Mouse (Mus musculus) heart, postnatal 0 days (tissue): ENCODE results near the gene Nabp2. TPM values are rescaled to one million over a fixed set of nuclear protein-coding genes. Genes with fewer than 3 reads are reported as not detected.
A peak's percentile ranks its signal among the peaks of the same experiment; 100 is the strongest.

Experiments
- ATAC-seq: fragments of 200-750 bp; cut with Nextera tagmentation; 2 replicates; pipeline ENCODE4 v1.8.0; 2017; ENCODE audit warnings: low read depth, moderate number of reproducible peaks, moderate library complexity; ENCODE audit not compliant: insufficient read depth
- DNase-seq: peaks from one replicate; pipeline ENCODE4 v3.0.0-alpha.2; 2016; ENCODE audit warnings: low spot score
- H3K27ac ChIP-seq: fragments of 300-500 bp; sonication (generic); 2 replicates; pipeline ENCODE4 v1.5.1; 2014; ENCODE audit warnings: low read depth, mild to moderate bottlenecking
- H3K27me3 ChIP-seq: fragments of 300-500 bp; sonication (generic); 2 replicates; pipeline ENCODE4 v1.6.1; 2014; ENCODE audit warnings: low read length, mixed read lengths; ENCODE audit not compliant: control insufficient read depth, insufficient read depth
- H3K36me3 ChIP-seq: fragments of 300-500 bp; sonication (generic); replicated peaks from 2 replicates; pipeline ENCODE4 v1.6.1; 2014; ENCODE audit warnings: low read length, mixed read lengths; ENCODE audit not compliant: control insufficient read depth, insufficient read depth
- H3K4me1 ChIP-seq: fragments of 300-500 bp; sonication (generic); 2 replicates; pipeline ENCODE4 v1.6.1; 2014; ENCODE audit warnings: antibody characterized with exemption; ENCODE audit not compliant: control insufficient read depth, insufficient read depth
- H3K4me2 ChIP-seq: fragments of 300-500 bp; sonication (generic); 2 replicates; pipeline ENCODE4 v1.6.1; 2014; ENCODE audit warnings: low read depth, mild to moderate bottlenecking, low read length, moderate library complexity
- H3K4me3 ChIP-seq: fragments of 300-500 bp; sonication (generic); 2 replicates; pipeline ENCODE4 v1.5.1; 2014; ENCODE audit warnings: low read depth, low read length
- H3K9ac ChIP-seq: fragments of 300-500 bp; sonication (generic); replicated peaks from 2 replicates; pipeline ENCODE4 v1.6.1; 2014; ENCODE audit warnings: low read depth, low read length, mixed read lengths
- H3K9me3 ChIP-seq: fragments of 300-500 bp; sonication (generic); replicated peaks from 2 replicates; pipeline ENCODE4 v1.6.1; 2016; ENCODE audit warnings: low read length; ENCODE audit not compliant: control insufficient read depth
- CTCF ChIP-seq: IDR thresholded peaks from 2 replicates; pipeline ENCODE4 v1.5.1; 2016; ENCODE audit warnings: antibody characterized with exemption, control low read depth, low read depth
- EP300 ChIP-seq: IDR thresholded peaks from 2 replicates; pipeline ENCODE4 v1.6.1; 2016; ENCODE audit warnings: antibody characterized with exemption, low read depth
- WGBS: fragments of 180-500 bp; shearing (Covaris S2); extraction: QIAGEN DNeasy Blood & Tissue Kit; methylation state at CpG from one replicate; pipeline ENCODE4 v1.1.7; 2014; 5-methylcytosine and 5-hydroxymethylcytosine counted together
- polyA plus RNA-seq: library from polyadenylated mRNA; unstranded; fragments of >200 nt; fragmentation: Nextera tagmentation; extraction: Ambion mirVana; gene quantifications from 2 replicates; pipeline ENCODE4 v1.2.1, GENCODE M21; 2015
- total RNA-seq: library from RNA; depleted of rRNA; stranded (reverse); fragments of >200 nt; gene quantifications from 2 replicates; pipeline ENCODE4 v1.2.3, GENCODE M21; 2014; ENCODE audit warnings: low replicate concordance

Gene Nabp2
- total and polyA plus RNA-seq, 2 experiments from 2014 or later, result 28.1 to 55.5 TPM

DNA sequence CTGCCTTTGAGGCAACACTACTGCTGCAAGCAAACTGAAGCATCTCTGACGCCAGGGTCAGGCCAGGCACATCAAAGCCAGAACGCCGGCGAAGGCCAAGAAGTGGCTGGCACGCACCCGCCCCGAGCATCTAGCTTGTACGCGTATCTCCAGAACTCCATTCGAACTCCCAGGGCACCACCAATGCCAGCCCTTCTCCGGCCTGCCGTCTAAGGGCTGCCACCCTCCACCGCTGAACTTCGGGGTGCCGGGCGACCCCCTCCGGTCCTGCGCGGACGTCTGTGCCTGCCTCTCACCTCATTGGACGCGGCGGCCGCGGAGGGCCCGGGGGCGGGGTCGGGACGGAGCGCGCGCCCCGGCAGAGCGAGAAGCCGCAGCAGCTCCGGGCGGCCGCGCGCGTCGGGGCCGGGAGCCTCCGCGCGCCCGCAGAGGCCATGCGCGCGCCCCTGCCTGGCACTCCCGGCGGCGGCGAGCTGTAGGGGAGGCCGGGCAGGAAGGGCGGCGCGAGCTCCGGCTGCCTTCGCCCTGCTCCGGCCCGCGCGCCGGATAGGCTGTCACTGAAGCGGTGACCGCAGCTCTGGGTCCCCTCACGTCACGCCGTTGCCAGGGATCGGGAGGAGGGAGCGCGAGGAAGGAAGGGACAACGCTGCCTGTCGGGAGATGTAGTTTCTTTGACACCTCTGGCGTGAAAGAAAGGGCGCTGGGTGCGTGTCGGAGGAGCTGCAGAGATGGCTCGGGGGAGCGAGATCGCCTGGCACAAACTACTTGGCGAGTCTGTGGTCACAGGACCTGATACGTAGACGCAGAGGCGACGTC lies 42.7 kb downstream of the Nabp2 start, which contains the start of gene Coq10a:
Gene Coq10a, minus strand, starts transcription at position 596 of the 816 bp plus-strand sequence.
- Histone ChIP-seq H3K4me3 (peak within 1 kb of the TSS; percentile 79), H3K9me3 (no peaks in the 10 kb centered on the region), H3K36me3 (peaks cover 11% of the 10 kb centered on the region), H3K27me3 (no peaks in the 10 kb centered on the region), H3K4me2 (peak within 1 kb of the TSS; percentile 82), H3K27ac (peak within 1 kb of the TSS; percentile 96), H3K4me1 (peaks cover 11% of the 10 kb centered on the region; the same call in 1 of the 2 replicates), H3K9ac (peak within 1 kb of the TSS; percentile 73)
- ATAC-seq (peak; percentile 92), DNase-seq (peak; percentile 94)
- WGBS, result under 1% methylated on average over 80 of the region's 87 CpGs
- no peak for TF ChIP-seq CTCF
- TF ChIP-seq EP300, result 0 out of 2 replicates have a peak, but pooled peaks have one; percentile 47

GRCm38 (mm10) chr10:128367899-128368401 lies 43.3 kb downstream of the Nabp2 start:
- Histone ChIP-seq H3K4me2 (peak overlapping the region; percentile 82), H3K4me3 (peak overlapping the region; percentile 79), H3K36me3 (peaks cover 18% of the 10 kb centered on the region), H3K27ac (peak overlapping the region; percentile 96), H3K4me1 (peaks cover 11% of the 10 kb centered on the region; the same call in 1 of the 2 replicates), H3K9ac (peak overlapping the region; percentile 73), H3K27me3 (no peaks in the 10 kb centered on the region), H3K9me3 (no peaks in the 10 kb centered on the region)
- TF ChIP-seq EP300, result no peak
- TF ChIP-seq CTCF, result no peak
- WGBS, result 10% methylated on average over 19 of the region's 19 CpGs
- DNase-seq (peak; percentile 16), ATAC-seq (no peak; the same call in 1 of the 2 replicates)

GRCm38 (mm10) chr10:128362568-128362967 lies 48.7 kb downstream of the Nabp2 start:
- Histone ChIP-seq H3K4me1 (0 out of 2 replicates have a peak, but pooled peaks cover 2% of the 10 kb centered on the region), H3K4me2 (no peak overlapping the region), H3K36me3 (peaks cover 69% of the 10 kb centered on the region), H3K27ac (peak overlapping the region; percentile 65), H3K9me3 (no peaks in the 10 kb centered on the region), H3K27me3 (no peaks in the 10 kb centered on the region), H3K4me3 (no peak overlapping the region), H3K9ac (no peak overlapping the region)
- ATAC-seq, result no peak
- 45% methylated on average over 3 of the region's 3 CpGs for WGBS
- peak; percentile 27 for DNase-seq
- TF ChIP-seq EP300 (no peak), CTCF (peak; percentile 46)

DNA sequence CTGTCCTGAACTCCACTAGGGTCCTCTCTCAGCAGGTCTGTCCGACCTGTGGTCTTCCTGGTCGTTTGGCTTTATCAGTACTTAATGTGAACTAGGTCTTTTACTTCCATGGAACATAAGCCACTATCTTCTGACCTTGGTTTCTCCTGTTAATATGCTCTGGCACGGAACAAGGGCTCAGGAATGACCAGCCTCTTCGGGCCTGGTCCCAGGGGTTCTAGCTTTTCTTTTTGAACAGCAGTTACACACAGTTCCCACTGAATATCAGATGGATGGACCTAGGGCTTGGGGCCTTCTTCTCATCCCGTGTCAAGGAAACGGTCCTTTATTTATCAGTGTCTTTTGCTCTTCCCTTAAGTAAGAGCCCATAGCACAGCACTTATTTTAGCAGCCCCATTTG lies 49.5 kb downstream of the Nabp2 start:
- Histone ChIP-seq H3K9ac (no peak overlapping the region), H3K4me3 (no peak overlapping the region), H3K27me3 (no peaks in the 10 kb centered on the region), H3K4me2 (no peak overlapping the region), H3K27ac (peak overlapping the region; percentile 65), H3K36me3 (peaks cover 76% of the 10 kb centered on the region), H3K9me3 (no peaks in the 10 kb centered on the region), H3K4me1 (no peaks in the 10 kb centered on the region)
- DNase-seq (no peak), ATAC-seq (0 out of 2 replicates have a peak, but pooled peaks have one; percentile 22)
- WGBS, result 61% methylated on average over 6 of the region's 6 CpGs
- no peak for TF ChIP-seq EP300
- no peak for TF ChIP-seq CTCF

DNA sequence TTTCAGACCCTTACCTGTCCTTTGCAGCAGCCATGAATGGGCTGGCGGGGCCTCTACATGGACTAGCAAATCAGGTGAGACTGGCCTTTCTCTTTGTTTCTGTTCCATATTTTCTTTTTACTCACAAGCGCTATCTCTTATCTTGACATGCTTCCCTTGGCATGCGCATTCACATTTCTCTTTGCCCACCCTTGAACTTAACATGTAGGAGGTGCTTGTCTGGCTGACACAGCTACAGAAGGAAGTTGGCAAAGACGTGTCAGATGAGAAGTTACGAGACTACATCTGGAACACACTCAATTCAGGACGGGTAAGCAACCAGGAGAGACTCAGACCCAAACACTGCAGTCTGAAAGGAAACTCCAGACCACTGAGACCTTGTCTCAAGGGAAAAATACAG lies 52.1 kb downstream of the Nabp2 start:
- H3K27ac ChIP-seq, result no peak overlapping the region
- TF ChIP-seq CTCF (no peak), EP300 (no peak)
- no peak overlapping the region for H3K4me2 ChIP-seq
- no peak overlapping the region for H3K4me3 ChIP-seq
- no peaks in the 10 kb centered on the region for H3K27me3 ChIP-seq
- WGBS, result 47% methylated on average over 6 of the region's 6 CpGs
- no peak for ATAC-seq
- no peaks in the 10 kb centered on the region for H3K9me3 ChIP-seq
- H3K36me3 ChIP-seq, result peaks cover 82% of the 10 kb centered on the region
- no peak for DNase-seq
- H3K9ac ChIP-seq, result no peak overlapping the region
- H3K4me1 ChIP-seq, result no peaks in the 10 kb centered on the region
